Comparison of ENCODE assay signal across 8 mouse cellular contexts in genomic region chr5:135489695-135490294, GRCm38 (mm10). TPM values are rescaled to one million over a fixed set of nuclear protein-coding genes. Genes with fewer than 3 reads are reported as not detected.
A peak's percentile ranks its signal among the peaks of the same experiment; 100 is the strongest.
DNase-seq lines count a peak whose midpoint lies in the region; ATAC-seq and TF ChIP-seq lines count a peak whose summit lies in the region.

No protein-coding gene starts in this region.

- H3K27me3 ChIP-seq in kidney, embryonic 16.5 days (ENCODE audit: insufficient read depth, low read length), result no peaks in the 10 kb centered on the region
- no peaks in the 10 kb centered on the region for H3K27me3 ChIP-seq in hindbrain, embryonic 14.5 days (ENCODE audit: control insufficient read depth, insufficient read depth, low read length)
- H3K27me3 ChIP-seq in midbrain, embryonic 15.5 days (replicated peaks), result no peaks in the 10 kb centered on the region

- 4% methylated on average over 13 of the region's 14 CpGs for WGBS in kidney, embryonic 16.5 days
- 2% methylated on average over 14 of the region's 14 CpGs for WGBS in hindbrain, embryonic 14.5 days
- WGBS in midbrain, embryonic 15.5 days, result 2% methylated on average over 14 of the region's 14 CpGs

- peak overlapping the region; percentile 83 for H3K9ac ChIP-seq in kidney, embryonic 16.5 days (replicated peaks; ENCODE audit: low read length)
- H3K9ac ChIP-seq in hindbrain, embryonic 14.5 days, result peak overlapping the region; percentile 72
- H3K9ac ChIP-seq in midbrain, embryonic 15.5 days, result peak overlapping the region; percentile 75

- H3K4me3 ChIP-seq in kidney, embryonic 16.5 days (ENCODE audit: low read length), result peak overlapping the region; percentile 74
- H3K4me3 ChIP-seq in cortical plate, adult 2 months (ENCODE audit: insufficient read depth, low read length), result peak overlapping the region; percentile 51
- H3K4me3 ChIP-seq in hindbrain, embryonic 14.5 days (replicated peaks; ENCODE audit: low read length), result peak overlapping the region; percentile 68
- peak overlapping the region; percentile 75 for H3K4me3 ChIP-seq in midbrain, embryonic 15.5 days

- H3K9me3 ChIP-seq in kidney, embryonic 16.5 days (ENCODE audit: low read length), result no peaks in the 10 kb centered on the region
- no peaks in the 10 kb centered on the region for H3K9me3 ChIP-seq in hindbrain, embryonic 14.5 days (ENCODE audit: control insufficient read depth, low read length)
- H3K9me3 ChIP-seq in midbrain, embryonic 15.5 days, result no peaks in the 10 kb centered on the region

- H3K4me2 ChIP-seq in kidney, embryonic 16.5 days (replicated peaks; ENCODE audit: low read depth, low read length), result peak overlapping the region; percentile 55
- peak overlapping the region; percentile 88 for H3K4me2 ChIP-seq in hindbrain, embryonic 14.5 days (replicated peaks)
- H3K4me2 ChIP-seq in midbrain, embryonic 15.5 days, result peak overlapping the region; percentile 89

- no peak for TF ChIP-seq POLR2A in cortical plate, adult 2 months (IDR thresholded peaks at IDR 0.05; ENCODE audit: extremely low read depth, insufficient read depth, low read length)

- no peaks in the 10 kb centered on the region for H3K36me3 ChIP-seq in kidney, embryonic 16.5 days (ENCODE audit: insufficient read depth, low read length)
- no peaks in the 10 kb centered on the region for H3K36me3 ChIP-seq in hindbrain, embryonic 14.5 days (replicated peaks; ENCODE audit: control insufficient read depth, insufficient read depth)
- H3K36me3 ChIP-seq in midbrain, embryonic 15.5 days (replicated peaks), result no peaks in the 10 kb centered on the region

- peaks cover 34% of the 10 kb centered on the region for H3K4me1 ChIP-seq in kidney, embryonic 16.5 days (ENCODE audit: insufficient read depth, low read length)
- peaks cover 3% of the 10 kb centered on the region for H3K4me1 ChIP-seq in cortical plate, adult 2 months (ENCODE audit: control insufficient read depth, insufficient read depth, low read length)
- peaks cover 27% of the 10 kb centered on the region for H3K4me1 ChIP-seq in hindbrain, embryonic 14.5 days (replicated peaks; ENCODE audit: control insufficient read depth, insufficient read depth, low read length)
- H3K4me1 ChIP-seq in midbrain, embryonic 15.5 days, result peaks cover 38% of the 10 kb centered on the region

- no peak for DNase-seq in kidney, adult 11 months
- peak; percentile 30 for DNase-seq in hindbrain, embryonic 14.5 days (ENCODE audit: low spot score)
- DNase-seq in adrenal gland, postnatal 36 days, result no peak
- DNase-seq in layer of hippocampus, adult 9-11 months, result no peak
- DNase-seq in cerebellum, postnatal 25 days, result no peak

- no peak; the same call in 1 of the 2 replicates for ATAC-seq in kidney, embryonic 16.5 days (ENCODE audit: low FRiP score, low TSS enrichment)
- ATAC-seq in hindbrain, embryonic 14.5 days (ENCODE audit: low FRiP score), result no peak
- ATAC-seq in midbrain, embryonic 15.5 days (replicated peaks), result peak; percentile 66

- peak overlapping the region; percentile 88 for H3K27ac ChIP-seq in kidney, embryonic 16.5 days (ENCODE audit: low read length)
- peak overlapping the region; percentile 63 for H3K27ac ChIP-seq in cortical plate, adult 2 months (ENCODE audit: insufficient read depth, low read length)
- H3K27ac ChIP-seq in hindbrain, embryonic 14.5 days, result peak overlapping the region; percentile 94
- peak overlapping the region; percentile 95 for H3K27ac ChIP-seq in midbrain, embryonic 15.5 days

- no peak for TF ChIP-seq CTCF in cortical plate, adult 2 months (IDR thresholded peaks at IDR 0.05; ENCODE audit: extremely low read depth, insufficient read depth, low read length)

RNA-seq across cellular contexts. Expression of gene Hip1, which starts 55.1 kb away (rescaled TPM):
- 37.1 and 48.9 TPM in 2 replicates for polyA plus RNA-seq in kidney, embryonic 16.5 days (2015; fragmentation: Nextera tagmentation; extraction: Ambion mirVana)
- polyA plus RNA-seq in cortical plate, adult 2 months (2012; rRNA removed), result 29.1 and 30.0 TPM in 2 replicates
- 48.4 and 49.4 TPM in 2 replicates for polyA plus RNA-seq in hindbrain, embryonic 14.5 days (2014; fragmentation: Nextera tagmentation; extraction: Ambion mirVana)
- 37.6 and 38.2 TPM in 2 replicates for polyA plus RNA-seq in midbrain, embryonic 15.5 days (2015; fragmentation: Nextera tagmentation; extraction: Ambion mirVana)
- total RNA-seq in adrenal gland, postnatal 36 days (2021), result 10 to 100 TPM; 20.0 to 28.0 TPM
